Mouse (Mus musculus) liver, embryonic 16.5 days (tissue): ENCODE data around the gene Clgn. TPM values are rescaled to one million over a fixed set of nuclear protein-coding genes. Genes with fewer than 3 reads are reported as not detected.

ENCODE experiments used
- ATAC-seq: fragments of 200-750 bp; cut with Nextera tagmentation; 2 replicates; pipeline ENCODE4 v1.8.0; 2017; ENCODE audit warnings: low read depth, mild to moderate bottlenecking, moderate number of reproducible peaks, moderate library complexity
- H3K27ac ChIP-seq: fragments of 300-500 bp; sonication (generic); 2 replicates; pipeline ENCODE4 v1.5.1; 2014; ENCODE audit warnings: mild to moderate bottlenecking, low read length
- H3K27me3 ChIP-seq: fragments of 300-500 bp; sonication (generic); 2 replicates; pipeline ENCODE4 v1.6.1; 2014; ENCODE audit warnings: low read depth, low read length, mixed read lengths; ENCODE audit not compliant: control insufficient read depth, insufficient read depth
- H3K36me3 ChIP-seq: fragments of 300-500 bp; sonication (generic); 2 replicates; pipeline ENCODE4 v1.6.1; 2014; ENCODE audit warnings: mild to moderate bottlenecking; ENCODE audit not compliant: control insufficient read depth, insufficient read depth
- H3K4me1 ChIP-seq: fragments of 300-500 bp; sonication (generic); 2 replicates; pipeline ENCODE4 v1.6.1; 2014; ENCODE audit warnings: low read depth, low read length, mixed read lengths; ENCODE audit not compliant: control insufficient read depth
- H3K4me2 ChIP-seq: fragments of 300-500 bp; sonication (generic); 2 replicates; pipeline ENCODE4 v1.6.1; 2014; ENCODE audit warnings: low read depth, low read length, mixed read lengths
- H3K4me3 ChIP-seq: fragments of 300-500 bp; sonication (generic); 2 replicates; pipeline ENCODE4 v1.5.1; 2014; ENCODE audit warnings: low read depth, mild to moderate bottlenecking, low read length
- H3K9ac ChIP-seq: fragments of 300-500 bp; sonication (generic); 2 replicates; pipeline ENCODE4 v1.6.1; 2014; ENCODE audit warnings: low read depth, low read length
- H3K9me3 ChIP-seq: fragments of 300-500 bp; sonication (generic); replicated peaks from 2 replicates; pipeline ENCODE4 v1.6.1; 2016; ENCODE audit warnings: low read length; ENCODE audit not compliant: control insufficient read depth
- WGBS: fragments of 180-500 bp; shearing (Covaris S2); extraction: QIAGEN DNeasy Blood & Tissue Kit; methylation state at CpG from one replicate; pipeline ENCODE4 v1.1.7; 2014; ENCODE audit not compliant: insufficient replicate concordance; 5-methylcytosine and 5-hydroxymethylcytosine counted together
- polyA plus RNA-seq: library from polyadenylated mRNA; unstranded; fragments of >200 nt; fragmentation: Nextera tagmentation; extraction: Ambion mirVana; gene quantifications from 2 replicates; pipeline ENCODE4 v1.2.1, GENCODE M21; 2015

The Clgn gene
- 0.20 and 0.30 TPM in 2 replicates for polyA plus RNA-seq

DNA sequence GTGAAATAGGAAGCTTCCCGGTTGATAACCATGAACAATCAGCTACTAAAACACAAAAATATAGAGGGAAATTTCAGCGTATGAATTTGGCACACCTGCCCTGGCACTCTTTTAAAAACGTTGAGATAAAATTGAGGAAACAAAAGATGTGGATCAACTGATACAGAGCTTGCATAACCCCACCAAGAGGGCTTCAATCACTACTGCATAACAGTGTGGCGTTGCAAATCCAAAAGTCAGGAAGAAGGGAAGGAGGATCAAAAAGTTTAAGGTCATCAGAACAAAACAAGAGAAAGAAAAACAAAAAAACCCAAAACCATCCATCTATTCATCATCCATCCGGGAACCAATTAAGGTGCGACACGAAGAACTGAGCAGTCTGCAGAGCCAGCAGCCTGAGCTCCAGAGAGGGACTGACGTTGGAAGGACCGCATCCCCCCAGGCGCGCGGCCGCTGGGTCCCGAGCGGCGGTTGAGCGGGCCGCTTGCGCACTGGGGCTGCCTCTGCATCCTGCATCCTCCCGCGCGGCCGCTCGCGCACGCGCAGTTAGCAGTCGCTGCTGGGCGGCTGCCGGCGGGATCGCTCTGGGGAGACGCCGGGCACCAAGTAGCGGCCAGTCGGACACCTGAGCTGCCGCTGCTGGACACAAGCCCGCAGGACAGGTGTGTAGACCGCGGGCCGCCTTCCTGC is at the start of gene Clgn:
Gene Clgn (plus strand): TSS at position 552 of the 690 bp plus-strand sequence.
- peaks cover 32% of the 10 kb centered on the region for H3K27me3 ChIP-seq
- H3K9me3 ChIP-seq, result no peaks in the 10 kb centered on the region
- H3K4me2 ChIP-seq, result peak within 1 kb of the TSS; percentile 53
- H3K9ac ChIP-seq, result no peak within 1 kb of the TSS
- ATAC-seq, result peak; percentile 43; the same call in 1 of the 2 replicates
- no peaks in the 10 kb centered on the region for H3K36me3 ChIP-seq
- whole genome bisulfite sequencing, result 3% methylated on average over 41 of the region's 41 CpGs
- H3K4me3 ChIP-seq, result peak within 1 kb of the TSS; percentile 45
- H3K27ac ChIP-seq, result no peak within 1 kb of the TSS
- peaks cover 9% of the 10 kb centered on the region for H3K4me1 ChIP-seq

- Histone ChIP-seq H3K4me3 (no peak overlapping the region), H3K9me3 (no peaks in the 10 kb centered on the region), H3K9ac (no peak overlapping the region), H3K36me3 (no peaks in the 10 kb centered on the region), H3K27me3 (no peaks in the 10 kb centered on the region), H3K27ac (no peak overlapping the region), H3K4me2 (no peak overlapping the region), H3K4me1 (no peaks in the 10 kb centered on the region)
- ATAC-seq, result no peak
- WGBS, result 70% methylated on average over 3 of the region's 3 CpGs
Observed at GRCm38 (mm10) chr8:83342076-83342475, 47.6 kb upstream of the Clgn start.

DNA sequence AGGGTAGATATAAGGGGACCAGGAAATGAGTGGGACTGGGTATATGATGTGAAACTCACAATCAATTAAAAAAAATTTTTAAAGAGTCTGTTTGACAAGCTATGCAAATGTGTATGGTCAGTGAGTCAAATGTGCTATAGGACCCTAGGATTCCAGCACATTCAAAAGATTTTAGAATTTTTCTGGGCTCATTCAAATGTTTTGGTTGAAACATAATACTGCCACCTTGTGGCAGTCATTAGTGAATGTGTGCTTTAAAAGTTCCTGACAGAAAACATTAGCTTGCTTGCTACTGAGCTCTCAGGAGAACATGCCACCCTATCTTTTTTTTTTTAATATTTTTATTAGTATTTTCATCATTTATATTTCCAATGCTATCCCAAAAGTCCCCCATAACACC is 47.0 kb upstream of the Clgn start:
- Histone ChIP-seq H3K4me3 (no peak overlapping the region), H3K9me3 (no peaks in the 10 kb centered on the region), H3K4me1 (no peaks in the 10 kb centered on the region), H3K27ac (no peak overlapping the region), H3K27me3 (no peaks in the 10 kb centered on the region), H3K36me3 (no peaks in the 10 kb centered on the region), H3K4me2 (no peak overlapping the region), H3K9ac (no peak overlapping the region)
- ATAC-seq, result no peak

GRCm38 (mm10) chr8:83348263-83348662 is 41.4 kb upstream of the Clgn start, which contains the start of gene Mgat4d:
Gene Mgat4d (plus strand): TSS chr8:83348471.
- 61% methylated on average over 17 of the region's 18 CpGs for WGBS
- Histone ChIP-seq H3K4me3 (no peak within 1 kb of the TSS), H3K4me2 (no peak within 1 kb of the TSS), H3K9me3 (no peaks in the 10 kb centered on the region), H3K27me3 (no peaks in the 10 kb centered on the region), H3K27ac (no peak within 1 kb of the TSS), H3K36me3 (no peaks in the 10 kb centered on the region), H3K9ac (no peak within 1 kb of the TSS), H3K4me1 (no peaks in the 10 kb centered on the region)
- ATAC-seq, result no peak

- 68% methylated on average over 2 of the region's 2 CpGs for WGBS
- H3K27me3 ChIP-seq, result no peaks in the 10 kb centered on the region
Observed at GRCm38 (mm10) chr8:83351315-83351714, 38.4 kb upstream of the Clgn start.

DNA sequence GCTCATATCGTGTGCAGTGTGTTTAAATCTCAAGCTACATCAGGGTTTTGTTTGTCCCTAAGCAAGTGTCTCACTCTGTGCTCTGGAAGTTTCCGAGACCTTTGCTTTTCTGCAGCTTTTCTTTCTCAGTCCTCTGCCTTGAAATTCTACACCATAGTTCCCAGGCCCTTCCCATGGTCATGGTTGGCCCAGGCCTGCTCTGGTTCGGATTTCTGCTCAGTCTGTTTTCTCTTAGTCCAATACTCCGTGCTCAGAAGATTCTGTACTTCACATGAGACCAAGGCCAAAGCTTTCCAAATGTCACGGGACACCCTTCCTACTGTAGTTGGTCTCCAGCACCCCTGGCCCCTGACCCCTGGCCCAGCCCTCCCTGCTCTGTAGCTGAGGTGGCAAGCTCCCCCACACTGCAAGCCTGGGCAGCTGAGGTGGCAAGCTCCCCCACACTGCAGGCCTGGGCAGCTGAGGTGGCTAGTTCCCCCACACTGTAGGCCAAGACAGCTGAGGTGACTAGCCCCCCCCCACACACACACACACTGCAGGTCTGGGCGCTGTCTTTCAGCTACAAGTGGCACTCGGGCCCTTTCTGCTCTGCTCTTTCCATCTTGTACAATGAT is 26.4 kb upstream of the Clgn start:
- no peak overlapping the region for H3K9ac ChIP-seq
- no peaks in the 10 kb centered on the region for H3K36me3 ChIP-seq
- H3K9me3 ChIP-seq, result no peaks in the 10 kb centered on the region
- no peak overlapping the region for H3K4me2 ChIP-seq
- no peak overlapping the region for H3K4me3 ChIP-seq
- 56% methylated on average over 7 of the region's 7 CpGs for WGBS
- no peaks in the 10 kb centered on the region for H3K4me1 ChIP-seq
- no peaks in the 10 kb centered on the region for H3K27me3 ChIP-seq
- ATAC-seq, result no peak
- H3K27ac ChIP-seq, result no peak overlapping the region

More at GRCm38 (mm10) chr8:83351315-83351714, 38.4 kb upstream of the Clgn start:
- Histone ChIP-seq H3K36me3 (no peaks in the 10 kb centered on the region), H3K4me1 (no peaks in the 10 kb centered on the region), H3K27ac (no peak overlapping the region), H3K9me3 (no peaks in the 10 kb centered on the region), H3K4me2 (no peak overlapping the region), H3K4me3 (no peak overlapping the region), H3K9ac (no peak overlapping the region)
- ATAC-seq, result no peak

DNA sequence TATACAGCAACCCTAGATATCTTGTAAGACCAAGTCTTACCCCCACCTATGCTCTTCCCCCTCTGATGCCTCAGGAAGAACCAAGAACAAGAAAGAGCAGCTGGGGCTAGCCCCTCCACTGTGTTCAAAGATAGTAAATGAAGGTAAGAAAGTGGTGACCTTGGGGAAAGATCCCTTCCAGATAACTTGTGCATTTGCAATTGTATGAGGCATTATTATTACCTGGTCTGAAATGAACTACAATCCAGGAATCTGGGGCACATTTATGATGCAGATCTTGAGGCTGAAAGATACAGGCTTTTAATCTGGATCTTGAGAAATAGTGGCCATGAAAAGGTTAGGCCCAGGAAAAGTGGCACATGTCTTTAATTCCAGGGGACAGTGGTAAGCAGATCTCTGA is 12.4 kb upstream of the Clgn start:
- H3K27ac ChIP-seq, result no peak overlapping the region
- no peaks in the 10 kb centered on the region for H3K9me3 ChIP-seq
- no peak overlapping the region for H3K4me2 ChIP-seq
- H3K4me3 ChIP-seq, result no peak overlapping the region
- H3K4me1 ChIP-seq, result no peaks in the 10 kb centered on the region
- no peaks in the 10 kb centered on the region for H3K27me3 ChIP-seq
- H3K9ac ChIP-seq, result no peak overlapping the region
- H3K36me3 ChIP-seq, result no peaks in the 10 kb centered on the region
- no peak for ATAC-seq

GRCm38 (mm10) chr8:83380141-83380540 is 9.5 kb upstream of the Clgn start:
- H3K4me2 ChIP-seq, result no peak overlapping the region
- H3K9me3 ChIP-seq, result no peaks in the 10 kb centered on the region
- H3K27me3 ChIP-seq, result no peaks in the 10 kb centered on the region
- H3K4me3 ChIP-seq, result no peak overlapping the region
- ATAC-seq, result no peak
- 31% methylated on average over 4 of the region's 4 CpGs for WGBS
- H3K4me1 ChIP-seq, result no peaks in the 10 kb centered on the region
- no peak overlapping the region for H3K27ac ChIP-seq
- no peak overlapping the region for H3K9ac ChIP-seq
- no peaks in the 10 kb centered on the region for H3K36me3 ChIP-seq

DNA sequence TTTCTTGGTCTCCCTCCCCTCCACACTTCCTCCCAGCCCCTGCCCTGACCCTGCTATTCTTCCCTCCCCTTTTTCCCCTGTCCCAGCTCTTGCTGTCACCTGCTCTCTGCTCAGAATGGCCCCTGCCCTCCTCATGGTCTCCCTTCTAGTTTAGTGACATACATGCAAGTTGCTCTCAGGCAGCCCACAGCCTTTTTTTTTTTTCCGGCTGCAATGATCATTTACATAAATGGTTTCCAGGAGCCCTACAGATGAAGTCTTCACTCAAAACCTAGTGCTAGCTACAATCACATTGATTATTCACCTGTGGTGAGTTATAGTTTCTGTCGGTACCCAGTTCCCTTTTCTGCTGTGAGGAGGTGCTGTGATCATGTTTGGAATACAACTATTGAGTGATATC is 8.7 kb upstream of the Clgn start:
- no peak for ATAC-seq
- Histone ChIP-seq H3K36me3 (no peaks in the 10 kb centered on the region), H3K27ac (no peak overlapping the region), H3K9me3 (no peaks in the 10 kb centered on the region), H3K4me2 (no peak overlapping the region), H3K4me3 (no peak overlapping the region), H3K9ac (no peak overlapping the region), H3K27me3 (no peaks in the 10 kb centered on the region), H3K4me1 (no peaks in the 10 kb centered on the region)
- 66% methylated on average over 2 of the region's 2 CpGs for whole genome bisulfite sequencing
